Mouse (Mus musculus): ENCODE results near the gene Fbxo2. TPM values are rescaled to one million over a fixed set of nuclear protein-coding genes. Genes with fewer than 3 reads are reported as not detected.
"Not testable (repeated sequence)": the region's sequence is repeated elsewhere in the genome, so short reads cannot be mapped to it uniquely, and the experiment has no call there.

Fbxo2 gene
- polyA plus RNA-seq, 1 experiment from 2014 or later = 0.70 TPM

GRCm38 (mm10) chr4:148174495-148174862, 14.1 kb downstream of the Fbxo2 start:
- H3K9me3 ChIP-seq (replicated peaks) = peaks cover 5% of the 10 kb centered on the region; the same call in 1 of the 2 replicates
- H3K27me3 ChIP-seq (replicated peaks) = peaks cover 91% of the 10 kb centered on the region
- no peak for ATAC-seq (ENCODE audit: insufficient number of reproducible peaks, low FRiP score)
- H3K36me3 ChIP-seq = no peaks in the 10 kb centered on the region
- H3K4me1 ChIP-seq (replicated peaks) = no peaks in the 10 kb centered on the region
- 8% methylated on average over 12 of the region's 12 CpGs for WGBS
- H3K9ac ChIP-seq = no peak overlapping the region
- no peak overlapping the region for H3K27ac ChIP-seq (ENCODE audit: poor library complexity, severe bottlenecking)
- H3K4me2 ChIP-seq = no peak overlapping the region
- no peak overlapping the region for H3K4me3 ChIP-seq

- 54% methylated on average over 6 of the region's 6 CpGs for WGBS
- H3K27ac ChIP-seq (ENCODE audit: poor library complexity, severe bottlenecking); H3K4me2 ChIP-seq; ATAC-seq (ENCODE audit: insufficient number of reproducible peaks, low FRiP score); H3K36me3 ChIP-seq; H3K4me3 ChIP-seq; H3K9me3 ChIP-seq (replicated peaks); H3K4me1 ChIP-seq (replicated peaks); H3K9ac ChIP-seq: not testable (repeated sequence)
- H3K27me3 ChIP-seq (replicated peaks) = peaks cover 80% of the 10 kb centered on the region
Observed at GRCm38 (mm10) chr4:148176603-148177002, 16.2 kb downstream of the Fbxo2 start.

GRCm38 (mm10) chr4:148177716-148178115, 17.3 kb downstream of the Fbxo2 start:
- H3K4me2 ChIP-seq = no peak overlapping the region
- peaks cover 75% of the 10 kb centered on the region for H3K27me3 ChIP-seq (replicated peaks)
- no peak for ATAC-seq (ENCODE audit: insufficient number of reproducible peaks, low FRiP score)
- no peak overlapping the region for H3K9ac ChIP-seq
- H3K4me1 ChIP-seq (replicated peaks) = no peaks in the 10 kb centered on the region
- peaks cover 5% of the 10 kb centered on the region; the same call in 1 of the 2 replicates for H3K9me3 ChIP-seq (replicated peaks)
- no peaks in the 10 kb centered on the region for H3K36me3 ChIP-seq
- H3K4me3 ChIP-seq = no peak overlapping the region
- H3K27ac ChIP-seq (ENCODE audit: poor library complexity, severe bottlenecking) = no peak overlapping the region

- no peak overlapping the region for H3K9ac ChIP-seq
- H3K27ac ChIP-seq (ENCODE audit: poor library complexity, severe bottlenecking) = no peak overlapping the region
- WGBS = 84% methylated on average over 12 of the region's 12 CpGs
- H3K36me3 ChIP-seq = no peaks in the 10 kb centered on the region
- H3K9me3 ChIP-seq (replicated peaks) = no peaks in the 10 kb centered on the region
- no peak overlapping the region for H3K4me3 ChIP-seq
- H3K4me2 ChIP-seq = no peak overlapping the region
- H3K27me3 ChIP-seq (replicated peaks) = peaks cover 46% of the 10 kb centered on the region
- ATAC-seq (ENCODE audit: insufficient number of reproducible peaks, low FRiP score) = no peak
- no peaks in the 10 kb centered on the region for H3K4me1 ChIP-seq (replicated peaks)
Observed at GRCm38 (mm10) chr4:148181483-148181882, 21.1 kb downstream of the Fbxo2 start.

- 31% methylated on average over 8 of the region's 8 CpGs for WGBS
- no peak for ATAC-seq (ENCODE audit: insufficient number of reproducible peaks, low FRiP score)
- H3K27ac ChIP-seq (ENCODE audit: poor library complexity, severe bottlenecking) = no peak overlapping the region
- no peaks in the 10 kb centered on the region for H3K9me3 ChIP-seq (replicated peaks)
- H3K36me3 ChIP-seq = no peaks in the 10 kb centered on the region
- peaks cover 39% of the 10 kb centered on the region for H3K27me3 ChIP-seq (replicated peaks)
- no peak overlapping the region for H3K4me2 ChIP-seq
- H3K9ac ChIP-seq = no peak overlapping the region
- H3K4me1 ChIP-seq (replicated peaks) = no peaks in the 10 kb centered on the region
- H3K4me3 ChIP-seq = no peak overlapping the region
Observed at GRCm38 (mm10) chr4:148182363-148182762, 21.9 kb downstream of the Fbxo2 start.

DNA sequence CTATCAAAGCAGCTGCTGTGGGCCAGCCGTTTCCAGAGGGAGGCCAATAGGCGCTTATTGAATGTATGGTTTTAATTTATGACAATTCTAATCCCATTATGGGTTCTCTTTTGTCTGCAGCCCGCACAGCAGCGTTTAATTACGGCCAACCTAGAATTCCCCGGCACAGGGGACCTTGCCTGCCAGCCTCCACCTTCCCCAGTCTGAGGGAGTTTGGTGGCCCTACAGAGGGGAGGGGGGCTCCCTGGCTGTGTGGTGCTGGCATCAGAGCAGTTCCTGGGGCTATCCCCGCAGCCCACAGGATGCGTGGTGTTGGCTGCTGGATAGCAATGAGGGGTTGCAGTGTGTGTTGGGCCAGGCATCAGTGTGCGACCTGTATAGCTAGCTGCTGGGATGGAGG, 24.1 kb downstream of the Fbxo2 start:
- H3K36me3 ChIP-seq = no peaks in the 10 kb centered on the region
- H3K4me2 ChIP-seq = no peak overlapping the region
- peaks cover 20% of the 10 kb centered on the region for H3K27me3 ChIP-seq (replicated peaks)
- no peaks in the 10 kb centered on the region for H3K9me3 ChIP-seq (replicated peaks)
- H3K9ac ChIP-seq = no peak overlapping the region
- 67% methylated on average over 9 of the region's 9 CpGs for WGBS
- no peak overlapping the region for H3K27ac ChIP-seq (ENCODE audit: poor library complexity, severe bottlenecking)
- H3K4me3 ChIP-seq = no peak overlapping the region
- ATAC-seq (ENCODE audit: insufficient number of reproducible peaks, low FRiP score) = no peak
- H3K4me1 ChIP-seq (replicated peaks) = no peaks in the 10 kb centered on the region

- no peak for ATAC-seq (ENCODE audit: insufficient number of reproducible peaks, low FRiP score)
Observed at GRCm38 (mm10) chr4:148185819-148186218, 25.4 kb downstream of the Fbxo2 start.

GRCm38 (mm10) chr4:148188767-148189166, 28.3 kb downstream of the Fbxo2 start:
- not testable (repeated sequence) for ATAC-seq (ENCODE audit: insufficient number of reproducible peaks, low FRiP score); H3K4me1 ChIP-seq (replicated peaks); H3K9ac ChIP-seq; H3K27me3 ChIP-seq (replicated peaks); H3K9me3 ChIP-seq (replicated peaks); H3K4me3 ChIP-seq; H3K27ac ChIP-seq (ENCODE audit: poor library complexity, severe bottlenecking); H3K36me3 ChIP-seq; H3K4me2 ChIP-seq
- 83% methylated on average over 1 of the region's 1 CpGs for WGBS

More at GRCm38 (mm10) chr4:148185819-148186218, 25.4 kb downstream of the Fbxo2 start:
- H3K4me1 ChIP-seq (replicated peaks) = no peaks in the 10 kb centered on the region
- no peak overlapping the region for H3K9ac ChIP-seq
- H3K27ac ChIP-seq (ENCODE audit: poor library complexity, severe bottlenecking) = no peak overlapping the region
- H3K4me3 ChIP-seq = no peak overlapping the region
- no peaks in the 10 kb centered on the region for H3K36me3 ChIP-seq
- H3K4me2 ChIP-seq = no peak overlapping the region
- no peaks in the 10 kb centered on the region for H3K9me3 ChIP-seq (replicated peaks)
- peaks cover 16% of the 10 kb centered on the region for H3K27me3 ChIP-seq (replicated peaks)
- 61% methylated on average over 4 of the region's 4 CpGs for WGBS

DNA sequence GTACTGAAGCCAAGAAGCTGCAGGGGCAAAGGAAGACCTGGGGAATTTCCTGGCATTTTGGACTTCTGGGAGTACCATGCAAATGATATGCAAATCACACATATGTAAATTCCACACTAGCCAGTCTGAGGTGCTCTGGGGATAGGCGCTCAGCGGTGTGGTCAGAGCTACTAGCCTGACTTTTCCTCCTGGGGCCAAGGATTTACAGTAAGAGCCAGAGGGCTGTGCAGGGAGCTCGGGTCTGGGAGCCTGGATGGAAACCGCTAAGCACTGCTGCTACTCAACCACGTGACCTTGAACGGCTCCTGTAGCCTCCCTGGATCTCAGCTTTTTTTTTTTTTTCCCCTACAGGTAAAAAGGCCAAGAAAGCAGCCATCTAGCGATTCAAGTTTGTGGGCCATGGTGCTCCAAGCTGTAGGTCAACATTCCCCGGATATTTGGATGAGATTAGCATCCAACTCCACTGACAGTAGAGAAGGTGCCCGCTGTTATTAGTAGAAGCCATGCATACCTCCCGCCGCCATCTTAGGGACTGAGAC, 32.4 kb downstream of the Fbxo2 start:
- WGBS = 25% methylated on average over 11 of the region's 11 CpGs
- Histone ChIP-seq H3K27ac (ENCODE audit: poor library complexity, severe bottlenecking) (no peak overlapping the region), H3K4me3 (no peak overlapping the region), H3K4me1 (replicated peaks) (no peaks in the 10 kb centered on the region), H3K9ac (no peak overlapping the region), H3K4me2 (0 out of 2 replicates have a peak overlapping the region, but pooled peaks have one; percentile 13), H3K36me3 (no peaks in the 10 kb centered on the region), H3K27me3 (replicated peaks) (peaks cover 3% of the 10 kb centered on the region; the same call in 1 of the 2 replicates), H3K9me3 (replicated peaks) (no peaks in the 10 kb centered on the region)
- ATAC-seq (ENCODE audit: insufficient number of reproducible peaks, low FRiP score) = no peak

GRCm38 (mm10) chr4:148194400-148194799, 34.0 kb downstream of the Fbxo2 start:
- Histone ChIP-seq H3K4me2 (no peak overlapping the region), H3K27me3 (replicated peaks) (peaks cover 12% of the 10 kb centered on the region), H3K27ac (ENCODE audit: poor library complexity, severe bottlenecking) (no peak overlapping the region), H3K4me3 (no peak overlapping the region), H3K9me3 (replicated peaks) (no peaks in the 10 kb centered on the region), H3K4me1 (replicated peaks) (no peaks in the 10 kb centered on the region), H3K9ac (no peak overlapping the region), H3K36me3 (no peaks in the 10 kb centered on the region)
- no peak for ATAC-seq (ENCODE audit: insufficient number of reproducible peaks, low FRiP score)

DNA sequence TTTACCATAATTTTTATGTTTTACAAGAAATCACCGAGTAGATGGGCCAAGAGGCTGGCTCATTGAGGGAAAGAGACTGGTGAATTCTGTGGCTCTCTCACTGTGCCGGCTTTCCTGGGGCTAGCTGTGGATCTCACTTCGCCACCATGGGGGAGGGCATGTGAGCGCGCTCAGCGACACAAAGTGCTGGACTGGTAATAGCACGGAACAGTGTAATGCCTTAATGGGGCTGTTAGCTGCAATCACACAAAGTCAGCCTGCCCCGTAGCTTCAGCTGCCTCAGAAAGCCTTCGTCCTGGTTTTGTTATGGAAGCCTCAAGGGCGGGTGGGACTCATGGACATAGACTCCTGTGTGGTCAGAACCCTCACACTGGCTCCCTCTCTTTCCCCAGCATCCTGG, 38.3 kb downstream of the Fbxo2 start:
- H3K9me3 ChIP-seq (replicated peaks) = no peaks in the 10 kb centered on the region; the same call in 1 of the 2 replicates
- no peak for ATAC-seq (ENCODE audit: insufficient number of reproducible peaks, low FRiP score)
- WGBS = 52% methylated on average over 10 of the region's 10 CpGs

DNA sequence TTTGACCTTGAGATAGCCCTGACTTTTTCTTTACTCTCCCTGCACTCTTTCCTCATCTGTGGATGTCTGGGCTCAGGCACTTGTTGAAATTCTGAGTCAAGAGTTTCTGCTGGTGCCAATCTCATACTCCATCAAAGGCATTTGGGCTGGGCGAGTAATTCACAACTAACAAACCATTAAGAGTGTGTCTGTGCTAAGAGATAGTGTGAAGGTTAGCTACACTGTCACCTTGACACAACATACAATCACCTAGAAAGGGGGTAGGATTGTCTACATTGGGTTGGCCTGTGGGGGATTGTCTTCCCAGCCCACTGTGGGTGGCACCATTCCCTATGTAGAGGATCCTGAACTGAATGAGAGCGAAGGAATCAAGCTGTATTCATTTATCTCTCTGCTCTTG, 43.1 kb downstream of the Fbxo2 start:
- Histone ChIP-seq H3K36me3 (no peaks in the 10 kb centered on the region), H3K27me3 (replicated peaks) (peaks cover 27% of the 10 kb centered on the region), H3K4me2 (no peak overlapping the region), H3K27ac (ENCODE audit: poor library complexity, severe bottlenecking) (no peak overlapping the region; the same call in 1 of the 2 replicates), H3K4me1 (replicated peaks) (no peaks in the 10 kb centered on the region), H3K4me3 (no peak overlapping the region), H3K9ac (no peak overlapping the region), H3K9me3 (replicated peaks) (peaks cover 3% of the 10 kb centered on the region; the same call in 1 of the 2 replicates)
- ATAC-seq (ENCODE audit: insufficient number of reproducible peaks, low FRiP score) = no peak
- WGBS = 76% methylated on average over 2 of the region's 2 CpGs

More for the DNA sequence above, 38.3 kb downstream of the Fbxo2 start:
- Histone ChIP-seq H3K4me2 (no peak overlapping the region), H3K27ac (ENCODE audit: poor library complexity, severe bottlenecking) (no peak overlapping the region), H3K27me3 (replicated peaks) (peaks cover 27% of the 10 kb centered on the region), H3K4me3 (no peak overlapping the region), H3K4me1 (replicated peaks) (no peaks in the 10 kb centered on the region), H3K9ac (no peak overlapping the region), H3K36me3 (no peaks in the 10 kb centered on the region)
